Mouse (Mus musculus): Measurements from ENCODE around the gene Kpna6.

Kpna6 gene

DNA sequence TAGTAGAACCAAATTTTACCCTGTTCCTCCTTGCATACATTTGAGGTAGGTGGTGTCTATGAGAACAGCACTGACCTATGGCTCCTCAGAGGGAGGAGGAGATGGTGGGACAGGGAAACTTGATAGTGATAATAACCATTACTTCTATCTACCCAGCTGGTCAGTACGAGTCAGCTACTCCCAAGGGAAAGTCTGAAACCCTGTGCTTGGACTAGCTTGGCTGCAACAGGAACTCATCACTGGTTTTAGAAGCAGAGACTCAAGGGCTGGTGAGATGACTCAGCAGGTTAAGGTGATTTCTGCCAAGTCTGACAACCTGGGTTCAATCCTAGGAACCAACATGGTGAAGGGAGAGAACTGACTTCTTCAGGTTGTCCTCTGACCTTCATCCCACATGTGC is 23.9 kb downstream of the Kpna6 start:
- DNase-seq (ENCODE audit: low spot score in 2 of 2): no peak

GRCm38 (mm10) chr4:129645204-129645603 is 27.4 kb downstream of the Kpna6 start:
- DNase-seq (ENCODE audit: low spot score in 2 of 2): no peak

- no peak for DNase-seq (ENCODE audit: low spot score in 2 of 2)
These were observed 30.8 kb downstream of the Kpna6 start for GRCm38 (mm10) chr4:129641756-129642155.

- peak; percentile 94 to 96 for DNase-seq (ENCODE audit: low spot score in 2 of 2)
These were observed 31.7 kb downstream of the Kpna6 start, which contains the start of gene Txlna for GRCm38 (mm10) chr4:129640638-129641467. Txlna (minus strand) TSS chr4:129641065.

GRCm38 (mm10) chr4:129640101-129640637 is 32.4 kb downstream of the Kpna6 start:
- no peak for DNase-seq (ENCODE audit: low spot score in 2 of 2)

DNA sequence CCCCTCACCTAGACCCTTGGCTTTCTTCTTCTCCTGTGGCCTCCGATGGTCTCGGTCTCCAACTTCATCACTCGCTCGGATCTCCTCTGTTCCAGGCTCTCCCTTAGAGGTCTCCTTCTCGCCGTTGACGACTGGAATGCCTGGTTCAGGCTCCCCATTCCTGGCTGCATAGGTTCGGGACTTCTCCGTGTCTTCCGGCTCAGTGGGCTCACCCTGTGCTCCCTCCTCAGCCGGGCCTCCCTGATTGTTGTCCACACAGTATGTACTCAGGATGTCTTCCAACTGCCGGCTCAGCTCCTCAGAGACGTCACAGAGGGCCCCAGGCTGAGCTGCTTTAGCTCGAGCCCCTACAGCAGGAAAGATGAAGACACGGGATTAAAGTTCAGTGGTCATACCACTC is 33.3 kb downstream of the Kpna6 start:
- DNase-seq (ENCODE audit: low spot score in 2 of 2): no peak

GRCm38 (mm10) chr4:129633852-129634251 is 38.7 kb downstream of the Kpna6 start:
- no peak for DNase-seq (ENCODE audit: low spot score in 2 of 2)

DNA sequence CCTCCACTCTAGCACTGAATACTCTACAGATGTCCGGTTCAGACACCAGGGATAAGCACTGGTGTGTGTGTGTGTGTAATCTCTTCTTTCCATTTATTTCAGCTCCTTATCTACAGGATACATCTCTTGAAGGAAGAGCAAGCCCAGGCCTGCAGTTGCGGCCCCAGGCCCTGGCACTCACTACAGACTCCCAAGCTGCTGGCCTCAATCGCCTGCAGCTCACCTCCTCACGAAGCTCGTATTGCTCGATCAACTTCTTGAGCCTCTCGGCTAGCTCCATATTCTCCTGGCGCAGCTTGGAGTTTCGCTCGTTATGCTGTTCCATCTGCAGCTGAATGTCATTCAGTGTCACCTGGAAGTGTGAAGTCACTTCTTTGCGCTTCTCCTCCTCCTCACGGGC is 40.7 kb downstream of the Kpna6 start:
- DNase-seq (ENCODE audit: low spot score in 2 of 2): no peak

DNA sequence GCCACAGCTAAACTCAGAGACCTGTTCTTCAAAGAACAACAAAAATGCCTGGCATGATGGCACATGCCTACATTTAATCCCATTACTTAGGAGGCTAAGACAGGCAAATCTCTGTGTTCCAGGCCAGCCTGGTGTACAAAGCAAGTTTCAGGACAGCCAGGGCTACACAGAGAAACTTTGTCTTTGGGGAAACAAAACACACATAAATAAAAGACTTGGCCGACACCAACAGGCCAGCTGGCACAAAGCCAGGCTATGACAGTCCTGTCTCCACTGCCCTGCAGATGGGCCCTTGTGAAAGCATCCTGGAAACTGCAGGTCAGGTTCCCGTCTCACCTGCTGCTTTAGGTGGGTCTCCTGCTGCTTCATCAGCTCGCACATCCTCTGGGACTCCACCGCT is 41.6 kb downstream of the Kpna6 start:
- DNase-seq (ENCODE audit: low spot score in 2 of 2): no peak

- DNase-seq (ENCODE audit: low spot score in 2 of 2): no peak
These were observed 46.5 kb downstream of the Kpna6 start for GRCm38 (mm10) chr4:129626035-129626434.

DNA sequence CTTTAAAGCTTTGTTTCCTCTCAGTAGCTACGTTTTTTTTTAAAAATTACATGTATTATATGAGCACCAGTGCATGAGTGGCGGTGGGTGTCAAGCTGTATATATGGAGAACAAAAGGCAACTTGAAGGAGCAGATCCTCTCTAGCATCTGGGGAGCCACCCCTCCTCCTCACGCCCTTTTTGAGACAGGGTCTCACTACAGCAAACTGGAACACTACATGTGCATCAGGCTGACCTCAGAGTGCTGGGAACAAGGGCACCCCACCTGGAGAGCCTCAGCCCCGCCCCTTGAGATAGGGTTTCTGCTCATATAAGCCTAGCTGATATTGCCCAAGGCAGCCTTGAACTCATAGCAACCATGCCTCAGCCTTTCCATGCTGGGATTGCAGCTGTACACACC is 47.1 kb downstream of the Kpna6 start:
- DNase-seq (ENCODE audit: low spot score in 2 of 2): no peak

DNA sequence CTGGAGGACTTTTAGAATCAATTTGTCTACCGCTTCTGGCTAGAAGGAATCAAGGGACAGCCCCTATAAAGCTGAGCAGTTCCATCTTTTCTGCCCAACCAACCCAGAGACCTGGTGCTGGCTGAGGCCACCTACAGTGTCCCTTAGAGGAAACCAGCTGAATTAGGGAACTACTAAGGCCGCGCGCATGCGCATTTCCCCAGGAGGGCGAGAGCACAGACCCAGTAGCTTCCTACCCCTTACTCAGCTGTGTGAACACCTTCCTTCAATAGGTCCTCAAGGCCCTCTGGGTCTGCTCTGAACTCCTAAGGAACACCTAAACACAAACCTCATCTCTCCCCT is 47.6 kb downstream of the Kpna6 start:
- DNase-seq (ENCODE audit: low spot score in 2 of 2): no peak

- DNase-seq (ENCODE audit: low spot score in 2 of 2): peak; percentile 73 to 80
These were observed 48.1 kb downstream of the Kpna6 start for GRCm38 (mm10) chr4:129624281-129625028.

GRCm38 (mm10) chr4:129623681-129624091 is 48.9 kb downstream of the Kpna6 start, which contains the start of gene Ccdc28b:
Ccdc28b (minus strand) TSS chr4:129623947.
- peak; percentile 34 to 52 for DNase-seq (ENCODE audit: low spot score in 2 of 2)

DNA sequence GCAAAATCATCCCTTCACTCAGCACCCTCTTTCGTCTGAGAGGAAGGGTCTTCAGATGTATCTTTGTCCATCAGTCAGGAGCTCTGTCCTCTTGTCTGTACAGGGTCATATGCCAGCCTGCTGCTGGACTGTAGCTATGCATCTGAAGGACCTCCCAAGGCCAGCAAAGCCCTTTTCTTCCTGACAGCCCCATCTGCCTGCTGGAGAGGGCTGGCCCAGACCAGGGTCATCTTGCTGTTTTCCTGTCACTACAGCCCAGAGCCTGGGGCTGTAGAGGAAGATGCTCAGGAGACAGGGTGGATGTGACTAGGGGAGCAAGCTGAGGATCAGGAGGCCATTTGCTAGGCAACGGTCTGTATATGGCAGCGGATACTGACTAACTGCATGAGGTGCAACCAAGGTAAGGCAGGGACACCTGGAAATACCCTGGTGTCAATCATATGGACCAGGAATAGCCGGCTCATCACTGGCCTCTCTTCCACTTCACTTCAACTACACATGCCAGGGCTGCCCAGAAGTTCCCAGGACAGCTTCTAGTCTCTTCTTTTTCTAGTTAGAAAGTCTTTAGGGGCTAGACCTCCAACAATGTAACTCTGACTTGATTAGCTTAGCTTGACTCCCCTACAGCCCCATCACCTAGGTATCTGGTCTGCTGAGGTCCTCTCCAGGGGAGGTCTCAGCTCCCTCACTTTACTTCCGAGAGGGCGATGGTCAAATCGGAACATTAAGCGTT is 49.6 kb downstream of the Kpna6 start:
- DNase-seq (ENCODE audit: low spot score in 2 of 2): no peak

DNA sequence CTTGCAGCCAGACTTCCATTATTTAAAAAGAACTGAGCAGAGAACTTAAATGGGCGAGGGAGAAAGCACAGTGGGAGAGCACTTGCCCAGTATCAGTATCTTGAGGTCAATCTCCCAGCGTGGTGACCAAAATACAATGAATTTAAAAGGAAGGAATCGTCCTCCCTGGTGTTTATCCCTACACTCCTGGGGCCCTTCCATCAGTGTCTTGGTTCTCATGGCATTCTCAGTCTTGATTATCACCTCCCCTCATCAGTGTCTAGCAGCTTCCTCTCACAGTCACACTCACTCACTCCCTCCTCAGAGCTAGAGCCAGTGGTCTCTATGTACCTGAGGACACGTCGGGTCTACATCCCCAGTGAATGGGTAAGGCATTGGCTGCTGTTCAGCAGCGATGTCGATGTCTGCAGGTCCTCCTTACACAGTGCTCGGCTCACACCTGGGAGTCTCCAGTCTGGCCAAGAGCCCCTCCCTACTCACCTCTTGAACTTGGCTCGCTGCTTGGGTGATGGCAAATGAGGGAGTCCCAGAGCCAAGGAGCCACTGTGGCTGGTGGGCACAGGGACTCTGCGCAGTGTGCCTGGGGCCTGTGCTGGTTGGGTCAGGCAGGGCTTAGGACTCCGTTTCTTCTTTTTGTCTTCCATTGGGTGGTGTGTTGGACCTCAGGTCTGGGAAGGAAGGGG is 50.3 kb downstream of the Kpna6 start:
- no peak for DNase-seq (ENCODE audit: low spot score in 2 of 2)

DNA sequence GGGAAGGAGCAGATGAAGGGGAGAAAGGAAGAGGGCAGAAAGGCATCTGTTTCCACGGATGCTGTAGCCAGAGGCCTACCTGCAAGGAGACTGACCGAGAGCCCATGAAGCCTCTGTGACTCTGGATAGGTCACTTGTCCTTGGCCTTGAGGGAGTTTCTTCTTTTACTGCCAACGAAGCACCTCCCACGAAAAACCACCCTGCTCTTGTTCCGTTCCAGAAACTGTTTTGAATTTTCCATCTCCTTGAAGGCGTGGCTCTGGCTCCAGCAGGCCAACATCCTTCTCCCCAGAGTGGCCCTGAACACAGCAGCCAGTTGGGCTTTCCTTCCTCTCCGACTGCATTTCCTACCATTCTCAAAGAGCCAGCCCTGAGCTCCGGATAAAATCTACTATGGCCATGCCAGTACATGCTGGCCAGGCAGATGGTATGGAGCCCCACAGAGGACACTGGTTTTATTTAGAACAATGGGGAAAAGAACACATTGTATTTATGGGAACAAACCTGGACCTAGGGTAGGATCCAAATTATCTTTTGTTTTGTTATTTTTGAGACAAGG is 51.2 kb downstream of the Kpna6 start:
- no peak for DNase-seq (ENCODE audit: low spot score in 2 of 2)

DNA sequence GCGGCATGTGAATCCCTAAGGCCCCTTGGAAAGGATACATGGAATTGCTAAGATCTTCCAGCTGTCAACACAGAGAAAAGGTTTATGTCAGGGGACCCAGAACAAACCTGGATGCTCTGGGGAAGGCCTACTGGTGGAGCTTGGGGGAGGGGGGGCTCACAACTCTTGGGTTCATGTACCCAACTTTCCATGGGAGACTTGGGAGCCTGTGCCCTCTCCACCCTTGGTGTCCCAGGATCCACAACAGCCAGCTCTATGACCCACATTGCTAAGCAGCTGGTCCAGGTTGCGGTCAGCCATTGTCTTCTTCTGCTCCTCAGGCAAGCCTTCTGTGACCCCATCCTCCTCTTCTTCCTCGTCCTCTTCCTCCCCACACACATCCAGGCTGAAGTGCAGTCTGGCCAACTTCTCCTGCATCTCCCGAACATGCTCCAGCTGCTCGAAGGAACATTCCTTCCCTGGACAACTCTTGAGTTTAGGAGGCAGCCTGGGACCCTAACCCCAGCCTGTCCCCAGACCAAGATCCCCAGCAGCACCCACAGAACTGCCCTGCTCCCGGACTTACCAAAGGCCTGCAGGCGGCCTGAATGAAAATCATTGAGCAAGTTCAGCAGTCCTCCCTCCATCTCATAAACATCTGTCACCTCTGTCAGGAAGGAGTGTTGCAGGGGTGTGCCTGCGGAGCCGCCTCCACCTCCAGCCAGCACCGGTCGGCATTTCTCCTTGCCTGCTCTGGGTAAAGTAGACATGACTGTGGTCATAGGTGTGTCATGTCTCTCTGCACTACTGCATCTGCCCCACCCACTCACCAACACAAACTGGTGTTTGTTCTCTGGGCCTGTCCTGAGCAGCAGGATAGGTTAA is 51.9 kb downstream of the Kpna6 start:
- no peak for DNase-seq (ENCODE audit: low spot score in 2 of 2)

DNA sequence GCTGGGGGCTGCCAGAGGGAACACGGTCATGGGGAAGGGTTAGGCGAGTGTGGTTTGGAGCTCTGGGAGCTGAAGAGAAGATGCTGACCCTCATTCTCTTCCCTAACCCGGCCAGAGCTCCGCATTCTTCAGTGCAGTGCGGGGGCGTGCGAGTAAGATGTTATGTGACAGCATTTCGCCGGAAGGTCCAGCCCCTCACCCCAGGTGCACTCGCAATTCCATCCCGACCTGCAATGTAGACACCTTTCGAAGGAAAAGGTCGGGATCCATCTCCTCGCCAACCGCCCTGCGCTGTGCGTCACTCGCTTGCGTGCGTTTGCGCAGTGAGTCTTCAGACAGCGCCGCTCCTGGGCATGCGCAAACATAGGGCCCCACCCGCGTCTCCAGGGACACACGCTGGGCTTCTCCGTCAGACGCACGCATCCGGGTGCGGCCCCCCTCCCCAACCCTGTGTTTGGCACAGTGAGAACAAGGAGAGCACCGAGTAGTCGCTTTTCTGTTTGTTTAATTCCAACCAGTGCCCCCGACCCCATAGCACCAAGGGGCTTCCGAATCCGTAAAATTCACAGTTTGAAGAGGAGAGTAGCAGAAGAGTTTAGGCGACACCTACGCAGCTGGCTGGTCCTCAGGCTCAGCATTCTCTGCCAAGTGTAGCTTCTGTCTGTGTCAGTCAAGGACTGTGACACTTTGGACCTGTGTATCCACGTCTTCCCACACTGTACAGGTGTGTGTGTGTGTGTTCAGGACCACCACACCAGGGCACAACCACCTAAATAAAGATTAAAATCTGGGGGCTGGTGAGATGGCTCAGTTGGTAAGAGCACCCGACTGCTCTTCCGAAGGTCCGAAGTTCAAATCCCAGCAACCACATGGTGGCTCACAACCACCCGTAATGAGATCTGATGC is 53.5 kb downstream of the Kpna6 start, which contains the start of gene Iqcc:
Gene Iqcc, minus strand, starts transcription at position 314 of the 906 bp plus-strand sequence.
- peak; percentile 90 to 94 for DNase-seq (ENCODE audit: low spot score in 2 of 2)

Measured in frontal cortex, postnatal 25 days (tissue).